Mouse (Mus musculus) small intestine, adult 2 months (tissue): Measurements from ENCODE around the gene Nat8f5. TPM values are rescaled to one million over a fixed set of nuclear protein-coding genes. Genes with fewer than 3 reads are reported as not detected.
A peak's percentile ranks its signal among the peaks of the same experiment; 100 is the strongest.
"Not testable (repeated sequence)": the region's sequence is repeated elsewhere in the genome, so short reads cannot be mapped to it uniquely, and the experiment has no call there.

Experiments used
- H3K27ac ChIP-seq: fragments of 200-500 bp; 2 replicates; pipeline ENCODE4 v1.5.1; 2012; ENCODE audit warnings: low read depth, low read length, control low read depth, inconsistent platforms; ENCODE audit not compliant: insufficient read depth
- H3K27me3 ChIP-seq: fragments of 200-500 bp; 2 replicates; pipeline ENCODE4 v1.6.1; 2012; ENCODE audit warnings: mild to moderate bottlenecking, moderate library complexity, low read length, inconsistent platforms; ENCODE audit not compliant: control insufficient read depth, insufficient read depth
- H3K36me3 ChIP-seq: fragments of 200-500 bp; 2 replicates; pipeline ENCODE4 v1.6.1; 2012; ENCODE audit warnings: mild to moderate bottlenecking, low read length, control low read depth, inconsistent platforms; ENCODE audit not compliant: control insufficient read depth, insufficient read depth
- H3K4me1 ChIP-seq: fragments of 200-500 bp; 2 replicates; pipeline ENCODE4 v1.6.1; 2012; ENCODE audit warnings: low read length, inconsistent platforms, mixed read lengths; ENCODE audit not compliant: control insufficient read depth, insufficient read depth, insufficient read length
- H3K4me3 ChIP-seq: fragments of 200-500 bp; 2 replicates; pipeline ENCODE4 v1.5.1; 2012; ENCODE audit warnings: low read depth, mild to moderate bottlenecking, control low read depth, inconsistent platforms, low read length, moderate library complexity
- CTCF ChIP-seq: fragments of 200-500 bp; IDR thresholded peaks from 2 replicates; pipeline ENCODE4 v1.5.1; 2012; ENCODE audit warnings: low read depth, mild to moderate bottlenecking, control low read depth, inconsistent platforms, low read length, moderate library complexity, mixed read lengths; ENCODE audit not compliant: insufficient replicate concordance, insufficient read length; ENCODE audit errors: extremely low read depth
- POLR2A ChIP-seq: fragments of 200-500 bp; IDR thresholded peaks from 2 replicates; pipeline ENCODE4 v1.6.1; 2012; ENCODE audit warnings: low read depth, mild to moderate bottlenecking, control low read depth, inconsistent platforms, low read length, moderate library complexity
- WGBS: fragments of 180-500 bp; shearing (Covaris S2); methylation state at CpG from one replicate; pipeline ENCODE4 v1.1.7; 2018; 5-methylcytosine and 5-hydroxymethylcytosine counted together
- polyA plus RNA-seq: library from polyadenylated mRNA; depleted of rRNA; stranded (reverse); fragments of >200 nt; gene quantifications from 2 replicates; pipeline ENCODE4 v1.2.3, GENCODE M21; 2012; rRNA removed

The Nat8f5 gene
- polyA plus RNA-seq, result 14.4 and 46.1 TPM in 2 replicates

DNA sequence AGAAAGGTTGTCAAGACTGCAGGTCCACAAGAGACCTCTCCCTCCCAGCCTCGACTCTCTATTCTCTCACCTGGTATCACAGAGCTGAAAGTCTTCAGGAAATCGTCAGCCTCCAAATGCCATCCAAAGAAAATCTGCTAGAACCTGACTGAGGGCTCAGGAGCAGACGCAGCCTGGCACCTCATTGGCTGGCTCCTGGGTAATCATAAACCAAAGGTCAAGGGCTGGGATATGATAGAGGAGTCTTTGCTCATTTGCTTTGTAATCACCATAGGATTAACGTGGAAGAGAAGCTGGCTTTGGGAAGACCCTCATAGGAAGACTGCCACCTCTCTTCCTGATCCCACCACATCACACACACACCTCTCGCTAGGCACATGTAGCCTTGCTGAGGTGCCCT is at the start of gene Nat8f5, which contains the start of gene Nat8f6:
Gene Nat8f5, minus strand, starts transcription at position 136 of the 400 bp plus-strand sequence.
Gene Nat8f6, minus strand, starts transcription at position 118 of the 400 bp plus-strand sequence.
- H3K27ac ChIP-seq, result peak within 1 kb of the TSS; percentile 95

DNA sequence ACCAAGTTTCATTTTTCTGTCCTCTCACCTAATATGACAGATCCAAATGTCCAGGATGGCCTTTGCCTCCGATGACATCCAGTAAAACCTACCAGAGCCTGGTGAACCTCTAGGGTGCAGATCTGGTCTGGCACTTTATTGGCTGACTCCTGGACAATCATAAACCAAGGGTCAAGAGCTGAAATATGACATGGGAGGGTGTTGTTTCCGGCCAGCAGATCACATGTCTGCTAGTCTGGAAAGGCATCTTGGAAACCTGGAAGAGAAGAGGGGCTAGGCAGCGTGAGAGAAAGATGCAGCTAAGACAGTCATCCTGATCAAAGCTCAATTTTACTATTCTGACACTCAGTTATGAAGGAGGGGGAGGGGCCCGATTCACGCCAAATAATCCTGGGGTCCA is 48.2 kb upstream of the Nat8f5 start, which contains the start of gene Nat8f2:
Gene Nat8f2, minus strand, starts transcription at position 153 of the 400 bp plus-strand sequence.
- peak within 1 kb of the TSS; percentile 31; the same call in 1 of the 2 replicates for H3K27ac ChIP-seq
- H3K36me3 ChIP-seq, H3K27me3 ChIP-seq, H3K4me1 ChIP-seq, H3K4me3 ChIP-seq: not testable (repeated sequence)
- 37% methylated on average over 5 of the region's 5 CpGs for WGBS

More for the DNA sequence above, at the start of gene Nat8f5, which contains the start of gene Nat8f6:
- no peaks in the 10 kb centered on the region for H3K27me3 ChIP-seq
- H3K4me3 ChIP-seq, result peak within 1 kb of the TSS; percentile 42
- no peaks in the 10 kb centered on the region for H3K36me3 ChIP-seq
- peaks cover 18% of the 10 kb centered on the region; the same call in 1 of the 2 replicates for H3K4me1 ChIP-seq
- 41% methylated on average over 5 of the region's 5 CpGs for WGBS
- TF ChIP-seq POLR2A (no peak), CTCF (no peak)

DNA sequence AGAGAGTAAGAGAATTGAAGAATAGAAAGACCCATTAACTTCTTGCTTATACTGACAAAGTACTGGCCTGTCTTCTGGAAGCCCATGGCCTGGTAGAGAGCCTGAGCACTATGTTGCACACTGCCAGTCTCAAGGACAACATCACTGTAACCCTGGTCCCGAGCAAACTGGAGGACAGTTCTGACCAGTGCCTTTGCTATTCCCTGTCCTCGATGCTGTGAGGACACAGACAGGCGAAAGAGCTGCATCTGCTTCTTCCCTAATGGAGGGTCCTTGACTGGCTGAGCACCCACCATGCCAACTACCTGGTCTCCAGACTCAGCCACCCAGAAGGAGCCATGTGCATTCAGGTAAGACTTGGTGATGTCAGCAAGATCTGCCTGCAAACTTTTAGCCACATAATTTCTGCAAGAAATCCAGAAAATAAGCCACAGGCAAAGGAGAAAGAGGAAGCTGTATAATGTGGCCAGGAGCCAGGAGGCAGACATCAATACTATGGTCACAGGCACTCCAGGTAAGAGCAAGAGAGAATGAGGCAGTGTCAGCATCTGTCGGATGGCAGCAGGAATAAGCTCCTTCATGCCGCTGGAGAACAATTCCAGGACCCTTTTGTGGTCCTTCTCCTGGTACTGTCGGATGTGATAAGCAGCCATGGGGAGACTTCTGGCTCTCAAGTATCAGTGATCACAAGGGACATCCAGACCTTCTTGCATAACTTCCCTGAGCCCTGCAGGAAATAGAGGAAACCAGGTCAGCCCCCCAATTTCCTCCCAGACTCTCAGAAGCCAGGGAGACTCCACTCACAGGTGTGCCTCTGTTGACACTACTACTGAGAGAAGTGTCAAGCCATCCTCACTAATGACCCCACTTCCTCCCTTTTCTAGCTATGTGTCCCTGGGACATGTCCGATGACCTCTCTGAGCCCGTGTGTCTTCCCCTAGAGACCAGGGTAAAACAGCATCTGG is 47.2 kb upstream of the Nat8f5 start:
- H3K4me1 ChIP-seq, result no peaks in the 10 kb centered on the region
- 76% methylated on average over 8 of the region's 8 CpGs for WGBS
- TF ChIP-seq POLR2A (no peak), CTCF (no peak)
- no peaks in the 10 kb centered on the region for H3K27me3 ChIP-seq
- H3K36me3 ChIP-seq, result no peaks in the 10 kb centered on the region
- no peak overlapping the region for H3K4me3 ChIP-seq
- peak overlapping the region; percentile 31; the same call in 1 of the 2 replicates for H3K27ac ChIP-seq

DNA sequence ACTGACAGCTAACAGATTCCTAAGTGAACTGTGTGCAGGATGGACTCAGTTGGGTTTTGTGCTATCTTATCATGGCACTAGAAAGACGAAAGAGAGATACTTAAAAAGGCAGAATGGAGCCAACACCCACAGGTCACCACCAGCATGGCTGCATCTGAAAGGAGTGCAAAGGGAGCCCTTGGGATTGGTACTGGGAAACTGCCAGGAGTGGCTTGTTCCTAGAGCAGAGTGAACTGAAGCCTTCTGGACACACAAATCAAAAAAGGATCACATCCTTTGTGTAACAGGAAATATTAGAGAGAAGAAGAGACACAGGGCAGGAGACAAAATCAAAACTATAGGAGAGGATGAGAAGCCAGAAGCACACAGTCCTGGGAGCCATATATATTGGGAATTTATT is 46.2 kb upstream of the Nat8f5 start:
- H3K4me3 ChIP-seq, H3K36me3 ChIP-seq, H3K27ac ChIP-seq, H3K27me3 ChIP-seq, H3K4me1 ChIP-seq: not testable (repeated sequence)
- WGBS, result 45% methylated on average over 1 of the region's 1 CpGs

DNA sequence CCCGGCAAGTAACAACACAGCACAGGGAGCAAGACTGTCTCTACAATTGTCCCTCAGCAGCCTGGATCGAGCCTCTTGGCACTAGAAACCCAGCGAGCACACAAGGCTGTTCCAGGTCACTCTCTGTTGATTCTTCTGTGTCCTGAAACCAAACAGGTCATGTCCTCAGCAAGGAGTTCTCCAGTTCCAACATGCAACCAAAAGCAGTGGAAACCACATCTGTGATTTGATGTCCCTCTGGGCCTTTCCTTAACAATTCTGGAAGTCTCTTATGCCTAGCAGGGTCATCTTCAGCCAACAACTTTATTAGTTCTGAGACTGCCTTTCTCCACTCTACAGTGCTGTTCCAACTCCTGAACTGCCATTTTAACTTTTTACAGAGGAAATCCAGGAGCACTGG is 45.4 kb upstream of the Nat8f5 start:
- not testable (repeated sequence) for H3K4me3 ChIP-seq, H3K27ac ChIP-seq

DNA sequence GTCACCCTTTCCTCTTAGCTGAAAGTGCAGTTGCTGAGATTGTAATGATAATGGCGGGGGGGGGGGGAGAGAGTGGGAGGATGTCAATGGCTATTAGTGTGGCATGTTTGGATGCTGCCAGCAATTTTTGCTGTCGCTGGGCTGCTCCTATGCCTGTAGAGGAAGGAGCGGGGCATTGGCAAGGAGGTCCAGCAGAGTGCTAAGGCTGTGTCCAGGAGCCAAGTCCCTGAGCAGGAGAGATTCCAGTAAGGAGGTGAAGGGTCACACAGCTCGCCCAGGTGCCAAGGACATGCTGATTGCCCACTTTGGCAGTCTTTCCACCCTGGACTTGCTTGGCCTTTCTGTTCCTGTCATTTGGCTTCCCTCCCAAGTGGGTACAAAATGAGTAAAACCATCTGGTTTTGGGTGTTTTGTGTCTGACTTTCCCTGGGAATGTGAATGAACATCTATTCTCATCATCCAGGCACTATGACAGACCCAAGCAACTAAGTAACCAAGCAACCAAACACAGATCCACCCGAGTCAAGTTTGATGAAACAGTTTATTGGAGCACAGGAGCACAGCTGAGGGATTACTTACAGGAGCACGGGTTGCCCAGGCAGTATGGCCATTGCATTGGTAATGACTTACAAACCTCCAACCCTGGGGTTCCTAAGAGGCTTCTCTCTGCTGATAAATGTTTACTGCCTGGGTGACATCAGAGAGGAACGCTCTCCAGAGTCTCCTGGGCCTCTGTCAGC is 44.3 kb upstream of the Nat8f5 start:
- H3K27ac ChIP-seq, H3K27me3 ChIP-seq, H3K36me3 ChIP-seq, H3K4me1 ChIP-seq, H3K4me3 ChIP-seq: not testable (repeated sequence)
- 76% methylated on average over 6 of the region's 7 CpGs for WGBS

More for the DNA sequence above, 45.4 kb upstream of the Nat8f5 start:
- H3K27me3 ChIP-seq, H3K4me1 ChIP-seq, H3K36me3 ChIP-seq: not testable (repeated sequence)
- 88% methylated on average over 3 of the region's 3 CpGs for WGBS

DNA sequence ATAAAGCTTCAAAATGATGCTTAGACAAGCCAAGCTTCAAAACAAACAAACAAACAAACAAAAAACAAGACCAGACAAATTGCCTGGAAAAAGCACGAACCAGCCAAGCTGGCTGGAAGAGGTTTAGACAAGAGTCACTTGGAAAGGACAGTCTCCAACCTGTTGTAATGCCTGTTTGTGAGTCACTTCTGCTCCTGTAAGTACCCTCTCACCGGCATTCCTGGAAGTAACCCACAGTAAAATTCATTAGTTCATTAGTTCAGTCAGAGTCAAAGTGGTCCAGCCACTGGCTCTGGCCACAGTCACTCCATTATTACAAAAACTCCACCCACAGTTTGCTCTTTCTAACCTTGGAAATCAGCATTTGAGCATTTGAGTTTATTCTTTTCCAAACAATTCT is 43.1 kb upstream of the Nat8f5 start:
- Histone ChIP-seq H3K27ac (no peak overlapping the region), H3K4me1 (peaks cover 3% of the 10 kb centered on the region; the same call in 1 of the 2 replicates), H3K36me3 (no peaks in the 10 kb centered on the region), H3K4me3 (no peak overlapping the region), H3K27me3 (no peaks in the 10 kb centered on the region)
- 91% methylated on average over 2 of the region's 2 CpGs for WGBS
- no peak for TF ChIP-seq POLR2A
- no peak for TF ChIP-seq CTCF
